Mouse (Mus musculus): ENCODE measurements at regions not wholly inside any gene's neighbourhood (a gene's known extent, or its start where the extent isn't known, plus 50 kb on each side); places are given as distances from the start of the nearest gene placed in this dataset.

- Histone ChIP-seq H3K9ac (ENCODE audit: control insufficient read depth, low read depth, low read length, poor library complexity, severe bottlenecking) (no peak overlapping the region), H3K36me3 (ENCODE audit: control insufficient read depth in 1 of 2, insufficient read depth in 2 of 2, low read length in 2 of 2) (no peaks in the 10 kb centered on the region), H3K4me3 (ENCODE audit: control insufficient read depth in 1 of 2, insufficient read depth in 1 of 2, low read depth in 2 of 2, low read length in 2 of 2) (no peak overlapping the region), H3K4me1 (ENCODE audit: control insufficient read depth in 1 of 2, insufficient read depth in 2 of 2, low read length in 2 of 2) (no peaks in the 10 kb centered on the region), H3K79me2 (ENCODE audit: control insufficient read depth, insufficient read depth, low read length, poor library complexity) (no peaks in the 10 kb centered on the region), H3K9me3 (replicated peaks; ENCODE audit: insufficient read depth, low read length) (no peaks in the 10 kb centered on the region), H3K27me3 (ENCODE audit: control insufficient read depth in 1 of 2, insufficient read depth in 2 of 2, low read length in 2 of 2) (no peaks in the 10 kb centered on the region), H3K27ac (ENCODE audit: control insufficient read depth, low read depth, low read length) (no peak overlapping the region)
- TF ChIP-seq ZNF384 (IDR thresholded peaks at IDR 0.05; ENCODE audit: low read depth, low read length) (no peak), CTCF (IDR thresholded peaks at IDR 0.05 in 2 of 3, conservative IDR thresholded peaks at IDR 0.05 in 1 of 3; ENCODE audit: control insufficient read depth in 1 of 3, insufficient read depth in 1 of 3, low read depth in 2 of 3, low read length in 3 of 3, poor library complexity in 1 of 3, severe bottlenecking in 1 of 3) (no peak), MAX (IDR thresholded peaks at IDR 0.05; ENCODE audit: low read length) (no peak), EP300 (IDR thresholded peaks at IDR 0.05; ENCODE audit: low read depth in 1 of 2, low read length in 2 of 2) (no peak), E2F4 (IDR thresholded peaks at IDR 0.05; ENCODE audit: borderline replicate concordance, low read depth, low read length) (no peak), RCOR1 (IDR thresholded peaks at IDR 0.05; ENCODE audit: low read depth, low read length) (no peak), ZKSCAN1 (IDR thresholded peaks at IDR 0.05; ENCODE audit: low read depth, low read length) (no peak), GATA1 (IDR thresholded peaks at IDR 0.05; ENCODE audit: low read depth, low read length) (no peak), JUND (IDR thresholded peaks at IDR 0.05; ENCODE audit: low read depth, low read length) (no peak), RAD21 (IDR thresholded peaks at IDR 0.05; ENCODE audit: low read depth, low read length) (no peak), MYB (IDR thresholded peaks at IDR 0.05; ENCODE audit: low read depth, low read length) (no peak), KAT2A (conservative IDR thresholded peaks at IDR 0.05; ENCODE audit: low read depth, low read length) (no peak), SMC3 (IDR thresholded peaks at IDR 0.05; ENCODE audit: low read depth, low read length) (no peak), USF2 (IDR thresholded peaks at IDR 0.05; ENCODE audit: borderline replicate concordance in 1 of 2, insufficient read depth in 1 of 2, low read depth in 1 of 2, low read length in 2 of 2) (no peak), TAL1 (IDR thresholded peaks at IDR 0.05; ENCODE audit: low read length) (no peak), MYC (IDR thresholded peaks at IDR 0.05; ENCODE audit: low read depth, low read length) (no peak), TCF12 (IDR thresholded peaks at IDR 0.05; ENCODE audit: low read depth, low read length) (no peak)
- no peak for DNase-seq (ENCODE audit: low read depth, low spot score)
Observed at GRCm38 (mm10) chr17:89658326-89658725, 251.9 kb downstream of the Gm10184 start.

GRCm38 (mm10) chr17:89656211-89656610 is 254.0 kb downstream of the Gm10184 start:
- H3K4me1 ChIP-seq (ENCODE audit: control insufficient read depth in 1 of 2, insufficient read depth in 2 of 2, low read length in 2 of 2), result no peaks in the 10 kb centered on the region
- no peak overlapping the region for H3K4me3 ChIP-seq (ENCODE audit: control insufficient read depth in 1 of 2, insufficient read depth in 1 of 2, low read depth in 2 of 2, low read length in 2 of 2)
- no peaks in the 10 kb centered on the region for H3K36me3 ChIP-seq (ENCODE audit: control insufficient read depth in 1 of 2, insufficient read depth in 2 of 2, low read length in 2 of 2)
- H3K27ac ChIP-seq (ENCODE audit: control insufficient read depth, low read depth, low read length), result no peak overlapping the region
- H3K9me3 ChIP-seq (replicated peaks; ENCODE audit: insufficient read depth, low read length), result no peaks in the 10 kb centered on the region
- no peaks in the 10 kb centered on the region for H3K79me2 ChIP-seq (ENCODE audit: control insufficient read depth, insufficient read depth, low read length, poor library complexity)
- no peaks in the 10 kb centered on the region for H3K27me3 ChIP-seq (ENCODE audit: control insufficient read depth in 1 of 2, insufficient read depth in 2 of 2, low read length in 2 of 2)
- no peak for DNase-seq (ENCODE audit: low read depth, low spot score)
- no peak overlapping the region for H3K9ac ChIP-seq (ENCODE audit: control insufficient read depth, low read depth, low read length, poor library complexity, severe bottlenecking)
- TF ChIP-seq TAL1 (IDR thresholded peaks at IDR 0.05; ENCODE audit: low read length) (no peak), MXI1 (IDR thresholded peaks at IDR 0.05; ENCODE audit: low read depth, low read length) (no peak), GATA1 (IDR thresholded peaks at IDR 0.05; ENCODE audit: low read depth, low read length) (no peak)

All from MEL (cell line).